Mouse (Mus musculus): ENCODE results near the gene Abhd14b. TPM values are rescaled to one million over a fixed set of nuclear protein-coding genes. Genes with fewer than 3 reads are reported as not detected.

The Abhd14b gene
- total and polyA plus RNA-seq, 3 experiments: 3.4 to 6.5 TPM; not detected in 1

DNA sequence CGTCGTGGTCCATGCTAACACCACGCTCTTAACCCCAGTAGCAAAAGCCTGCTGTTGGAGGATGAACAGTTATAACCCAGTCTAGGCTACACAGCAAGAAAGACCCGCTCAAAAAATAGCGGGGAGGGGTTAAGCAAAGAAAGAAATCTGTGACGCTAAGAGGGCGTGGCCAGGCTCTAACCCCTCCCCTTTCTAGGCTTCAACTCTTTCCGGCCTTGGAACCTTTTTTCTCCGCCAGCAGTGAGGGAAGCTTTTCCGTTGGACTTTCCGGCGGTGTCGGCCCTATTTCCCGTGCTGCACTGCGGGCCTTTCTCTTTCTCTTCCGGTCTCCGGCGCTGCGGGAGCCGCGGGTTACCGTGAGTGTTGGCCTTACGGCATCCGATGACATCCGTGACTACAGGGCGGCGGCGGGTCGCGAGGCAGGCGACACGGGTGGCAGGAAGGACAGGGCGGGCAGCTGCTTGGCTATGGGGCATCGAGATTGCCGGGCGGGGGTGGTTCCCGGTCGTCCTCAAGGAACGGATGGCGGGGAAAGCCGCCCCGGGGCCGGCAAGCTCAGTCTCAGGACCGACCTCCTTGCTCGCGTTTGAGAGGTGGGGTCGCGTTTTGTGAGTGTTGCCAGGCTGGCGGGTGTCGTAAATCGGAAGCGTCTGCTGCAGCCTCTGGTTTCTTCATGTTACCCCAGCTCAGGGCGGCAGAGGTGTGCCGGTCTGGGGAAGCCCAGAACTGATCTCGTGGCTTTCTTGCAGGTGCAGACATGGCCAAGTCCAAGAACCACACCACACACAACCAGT is 17.8 kb upstream of the Abhd14b start, which contains the start of gene Rpl29 (continued):
- TF ChIP-seq ELF1 (IDR thresholded peaks at IDR 0.05; ENCODE audit: low read depth, low read length) (peak; percentile 91), MAFK (IDR thresholded peaks at IDR 0.05; ENCODE audit: borderline replicate concordance, low read depth, low read length) (no peak), GATA1 (IDR thresholded peaks at IDR 0.05; ENCODE audit: low read depth, low read length) (no peak), MEF2A (IDR thresholded peaks at IDR 0.05; ENCODE audit: extremely low read depth, insufficient replicate concordance, low read depth, low read length, poor library complexity, severe bottlenecking) (no peak), CTCF (IDR thresholded peaks at IDR 0.05 in 2 of 3, conservative IDR thresholded peaks at IDR 0.05 in 1 of 3; ENCODE audit: control insufficient read depth in 1 of 3, insufficient read depth in 1 of 3, low read depth in 2 of 3, low read length in 3 of 3, poor library complexity in 1 of 3, severe bottlenecking in 1 of 3) (no peak), TCF12 (IDR thresholded peaks at IDR 0.05; ENCODE audit: low read depth, low read length) (peak; percentile 89), EP300 (IDR thresholded peaks at IDR 0.05; ENCODE audit: low read depth in 1 of 2, low read length in 2 of 2) (no peak; a peak in 1 of 4 replicates), USF2 (IDR thresholded peaks at IDR 0.05; ENCODE audit: borderline replicate concordance in 1 of 2, insufficient read depth in 1 of 2, low read depth in 1 of 2, low read length in 2 of 2) (no peak), POLR2AphosphoS5 (IDR thresholded peaks at IDR 0.05; ENCODE audit: borderline replicate concordance, low read depth, low read length) (no peak), JUND (IDR thresholded peaks at IDR 0.05; ENCODE audit: low read depth, low read length) (no peak), MYB (IDR thresholded peaks at IDR 0.05; ENCODE audit: low read depth, low read length) (no peak), ZNF384 (IDR thresholded peaks at IDR 0.05; ENCODE audit: low read depth, low read length) (no peak; the same call in 1 of the 2 replicates)

DNA sequence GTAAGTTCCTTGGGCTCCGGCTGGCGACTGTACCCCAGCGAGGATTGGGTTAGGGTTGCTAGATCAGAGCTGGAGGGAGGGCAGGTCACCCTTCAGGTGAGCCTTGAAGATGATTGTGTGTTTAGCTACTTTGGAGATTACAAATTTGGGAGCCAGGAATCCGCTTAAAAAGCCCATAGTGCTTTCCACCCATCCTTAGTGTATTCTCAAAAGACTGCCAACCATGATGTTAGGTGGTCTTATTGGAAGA is 17.3 kb upstream of the Abhd14b start:
- H3K27me3 ChIP-seq (ENCODE audit: control insufficient read depth in 1 of 2, insufficient read depth in 2 of 2, low read length in 2 of 2): no peaks in the 10 kb centered on the region; a peak in 1 of 4 replicates
- TF ChIP-seq CTCF (IDR thresholded peaks at IDR 0.05 in 2 of 3, conservative IDR thresholded peaks at IDR 0.05 in 1 of 3; ENCODE audit: control insufficient read depth in 1 of 3, insufficient read depth in 1 of 3, low read depth in 2 of 3, low read length in 3 of 3, poor library complexity in 1 of 3, severe bottlenecking in 1 of 3): no peak
- TF ChIP-seq MXI1 (IDR thresholded peaks at IDR 0.05; ENCODE audit: low read depth, low read length): no peak
- no peak for TF ChIP-seq USF1 (IDR thresholded peaks at IDR 0.05; ENCODE audit: low read depth, low read length)
- no peak for TF ChIP-seq NELFE (IDR thresholded peaks at IDR 0.05; ENCODE audit: low read depth, low read length)
- no peak for TF ChIP-seq RAD21 (IDR thresholded peaks at IDR 0.05; ENCODE audit: low read depth, low read length)
- TF ChIP-seq JUND (IDR thresholded peaks at IDR 0.05; ENCODE audit: low read depth, low read length): no peak
- no peak for TF ChIP-seq ZKSCAN1 (IDR thresholded peaks at IDR 0.05; ENCODE audit: low read depth, low read length)
- TF ChIP-seq SMC3 (IDR thresholded peaks at IDR 0.05; ENCODE audit: low read depth, low read length): no peak
- no peak for TF ChIP-seq MAFK (IDR thresholded peaks at IDR 0.05; ENCODE audit: borderline replicate concordance, low read depth, low read length)
- TF ChIP-seq CHD1 (IDR thresholded peaks at IDR 0.05; ENCODE audit: low read depth, low read length): no peak
- TF ChIP-seq MAX (IDR thresholded peaks at IDR 0.05; ENCODE audit: low read length): no peak
- TF ChIP-seq MYB (IDR thresholded peaks at IDR 0.05; ENCODE audit: low read depth, low read length): no peak
- no peak for TF ChIP-seq MAZ (IDR thresholded peaks at IDR 0.05; ENCODE audit: low read depth, low read length)
- TF ChIP-seq ELF1 (IDR thresholded peaks at IDR 0.05; ENCODE audit: low read depth, low read length): no peak
- no peak for TF ChIP-seq NRF1 (IDR thresholded peaks at IDR 0.05; ENCODE audit: insufficient read depth, low read depth, low read length, poor library complexity, severe bottlenecking)
- no peak for TF ChIP-seq TCF12 (IDR thresholded peaks at IDR 0.05; ENCODE audit: low read depth, low read length)
- TF ChIP-seq POLR2A (IDR thresholded peaks at IDR 0.05; ENCODE audit: control insufficient read depth in 1 of 2, insufficient read depth in 1 of 2, low read depth in 1 of 2, low read length in 2 of 2, poor library complexity in 1 of 2): no peak
- TF ChIP-seq GATA1 (IDR thresholded peaks at IDR 0.05; ENCODE audit: low read depth, low read length): no peak
- TF ChIP-seq ETS1 (IDR thresholded peaks at IDR 0.05; ENCODE audit: low read depth, low read length): no peak
- H3K9me3 ChIP-seq (replicated peaks; ENCODE audit: insufficient read depth, low read length): no peaks in the 10 kb centered on the region
- H3K4me3 ChIP-seq (ENCODE audit: control insufficient read depth in 1 of 2, insufficient read depth in 1 of 2, low read depth in 2 of 2, low read length in 2 of 2): peak overlapping the region; percentile 73 to 100
- peaks cover 4 to 9% of the 10 kb centered on the region in 2 experiments; a peak in 3 of 4 replicates for H3K36me3 ChIP-seq (ENCODE audit: control insufficient read depth in 1 of 2, insufficient read depth in 2 of 2, low read length in 2 of 2)
- H3K79me2 ChIP-seq (ENCODE audit: control insufficient read depth, insufficient read depth, low read length, poor library complexity): peaks cover 24% of the 10 kb centered on the region
- peak overlapping the region; percentile 85 for H3K27ac ChIP-seq (ENCODE audit: control insufficient read depth, low read depth, low read length)
- peaks cover 0 to 15% of the 10 kb centered on the region in 2 experiments; a peak in 1 of 4 replicates for H3K4me1 ChIP-seq (ENCODE audit: control insufficient read depth in 1 of 2, insufficient read depth in 2 of 2, low read length in 2 of 2)
- H3K9ac ChIP-seq (ENCODE audit: control insufficient read depth, low read depth, low read length, poor library complexity, severe bottlenecking): peak overlapping the region; percentile 100
- DNase-seq (ENCODE audit: low read depth, low spot score): no peak

Data from MEL (cell line).